Mouse (Mus musculus) lung, postnatal 0 days (tissue): Measurements from ENCODE around the gene Map9.

ENCODE experiments used
- CTCF ChIP-seq: IDR thresholded peaks from 2 replicates; pipeline ENCODE4 v1.5.1; 2016; ENCODE audit warnings: antibody characterized with exemption, mild to moderate bottlenecking
- EP300 ChIP-seq: IDR thresholded peaks from 2 replicates; pipeline ENCODE4 v1.6.1; 2016; ENCODE audit warnings: antibody characterized with exemption, mild to moderate bottlenecking, control low read depth

DNA sequence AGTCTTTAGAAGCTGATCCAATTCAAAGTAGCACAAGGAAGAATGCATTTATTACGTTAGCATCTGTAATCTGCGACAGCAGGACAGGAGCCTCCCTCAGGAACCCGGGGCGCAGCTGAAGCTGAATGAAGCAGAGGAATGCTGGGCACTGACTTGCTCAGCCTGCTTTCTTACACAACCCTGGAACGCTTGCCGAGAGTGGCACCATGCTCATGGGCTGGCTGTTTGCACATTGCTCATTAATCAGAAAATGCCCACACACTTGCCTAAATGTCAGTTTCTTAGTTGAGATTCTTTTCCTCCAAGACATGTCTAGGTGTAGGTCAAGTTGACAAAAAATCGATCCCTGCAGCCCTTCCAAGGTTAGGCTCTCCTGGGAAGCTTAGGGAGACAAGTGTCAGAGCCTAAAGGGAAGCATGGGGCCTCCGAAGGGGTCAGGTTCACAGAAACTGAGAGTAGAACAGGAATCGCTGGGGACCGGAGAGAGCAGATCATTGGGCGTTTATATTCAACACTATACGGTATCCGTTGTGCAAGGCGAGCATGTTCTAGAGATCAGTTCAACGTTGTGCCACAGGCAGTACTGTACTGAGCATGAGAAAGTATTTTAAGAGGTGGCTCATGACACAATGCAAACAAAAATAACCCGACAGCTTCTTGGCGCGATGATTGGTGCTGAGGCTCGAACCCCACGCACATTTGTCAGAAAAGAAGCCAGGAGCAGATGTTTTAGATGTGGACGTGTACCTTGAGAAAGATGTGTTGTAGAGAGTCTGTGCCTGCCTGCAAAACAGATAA, 11.4 kb downstream of the Map9 start:
- TF ChIP-seq CTCF: no peak
- no peak; the same call in none of the 2 replicates for TF ChIP-seq EP300
